Mouse (Mus musculus) lung, embryonic 16.5 days (tissue): Measurements from ENCODE around the gene Lif. TPM values are rescaled to one million over a fixed set of nuclear protein-coding genes. Genes with fewer than 3 reads are reported as not detected.

Experiments
- ATAC-seq: fragments of 200-750 bp; cut with Nextera tagmentation; 2 replicates; pipeline ENCODE4 v1.8.0; 2017; ENCODE audit warnings: low read depth, mild to moderate bottlenecking, moderate library complexity
- H3K27ac ChIP-seq: fragments of 300-500 bp; sonication (generic); 2 replicates; pipeline ENCODE4 v1.5.1; 2014; ENCODE audit warnings: mild to moderate bottlenecking, control low read depth, low read length
- H3K27me3 ChIP-seq: fragments of 300-500 bp; sonication (generic); 2 replicates; pipeline ENCODE4 v1.6.1; 2014; ENCODE audit warnings: low read depth, low read length, mixed read lengths; ENCODE audit not compliant: control insufficient read depth, insufficient read depth
- H3K36me3 ChIP-seq: fragments of 300-500 bp; sonication (generic); 2 replicates; pipeline ENCODE4 v1.6.1; 2014; ENCODE audit warnings: low read length; ENCODE audit not compliant: control insufficient read depth, insufficient read depth
- H3K4me1 ChIP-seq: fragments of 300-500 bp; sonication (generic); replicated peaks from 2 replicates; pipeline ENCODE4 v1.6.1; 2014; ENCODE audit warnings: low read length, mixed read lengths; ENCODE audit not compliant: control insufficient read depth, insufficient read depth
- H3K4me2 ChIP-seq: fragments of 300-500 bp; sonication (generic); 2 replicates; pipeline ENCODE4 v1.6.1; 2014; ENCODE audit warnings: low read depth, low read length, control low read depth
- H3K4me3 ChIP-seq: fragments of 300-500 bp; sonication (generic); 2 replicates; pipeline ENCODE4 v1.5.1; 2014; ENCODE audit warnings: mild to moderate bottlenecking, low read length, control low read depth
- H3K9ac ChIP-seq: fragments of 300-500 bp; sonication (generic); 2 replicates; pipeline ENCODE4 v1.6.1; 2014; ENCODE audit warnings: low read length, control low read depth
- H3K9me3 ChIP-seq: fragments of 300-500 bp; sonication (generic); 2 replicates; pipeline ENCODE4 v1.6.1; 2016; ENCODE audit warnings: low read length; ENCODE audit not compliant: control insufficient read depth
- WGBS: fragments of 180-500 bp; shearing (Covaris S2); extraction: QIAGEN DNeasy Blood & Tissue Kit; methylation state at CpG from one replicate; pipeline ENCODE4 v1.1.7; 2014; 5-methylcytosine and 5-hydroxymethylcytosine counted together
- polyA plus RNA-seq: library from polyadenylated mRNA; unstranded; fragments of >200 nt; fragmentation: Nextera tagmentation; extraction: Ambion mirVana; gene quantifications from 2 replicates; pipeline ENCODE4 v1.2.1, GENCODE M21; 2015

Gene Lif
- polyA plus RNA-seq, 1 experiment from 2014 or later = 0.44 TPM

DNA sequence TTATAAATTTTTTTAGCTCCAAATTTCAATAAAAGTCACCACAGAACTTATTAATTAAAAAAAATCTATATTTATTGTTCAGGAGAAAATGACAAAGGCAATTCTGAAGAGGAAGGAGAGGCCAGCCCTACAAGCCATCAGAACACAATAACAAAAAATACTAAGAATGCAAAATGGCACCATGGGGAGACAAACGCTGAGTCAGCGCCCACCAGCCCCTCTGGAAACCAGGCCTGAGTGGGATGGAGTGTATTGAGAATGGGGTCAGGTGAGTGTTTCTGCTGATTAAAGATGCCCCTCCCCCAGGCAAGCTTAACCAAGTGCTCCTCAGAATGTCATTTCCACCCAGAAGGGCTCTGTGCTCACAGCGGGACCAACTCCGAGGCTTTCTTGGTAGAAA is 47.7 kb downstream of the Lif start:
- no peak for ATAC-seq
- Histone ChIP-seq H3K4me2 (no peak overlapping the region), H3K27ac (no peak overlapping the region), H3K4me1 (peaks cover 22% of the 10 kb centered on the region), H3K9ac (no peak overlapping the region), H3K36me3 (no peaks in the 10 kb centered on the region), H3K9me3 (no peaks in the 10 kb centered on the region), H3K27me3 (no peaks in the 10 kb centered on the region), H3K4me3 (no peak overlapping the region)
- WGBS = 86% methylated on average over 4 of the region's 4 CpGs

DNA sequence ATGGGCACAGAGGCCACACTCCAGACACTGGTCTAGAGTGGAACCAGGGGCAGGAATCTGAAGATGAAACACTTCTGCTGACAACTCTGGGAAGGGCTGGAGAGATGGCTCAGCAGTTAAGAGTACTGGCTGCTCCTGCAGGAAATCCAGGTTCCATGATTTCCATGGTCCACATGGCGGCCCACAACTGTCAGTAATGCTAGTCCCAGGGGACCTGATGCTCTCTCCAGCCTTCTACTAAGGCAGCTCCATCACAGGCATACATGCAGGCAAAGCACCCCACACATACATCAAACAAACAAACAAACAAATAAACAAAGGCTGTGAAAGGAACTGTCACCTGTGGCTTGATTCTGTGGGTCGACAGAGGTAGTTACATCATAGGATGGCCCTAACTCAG is 48.7 kb downstream of the Lif start:
- no peaks in the 10 kb centered on the region for H3K27me3 ChIP-seq
- no peaks in the 10 kb centered on the region for H3K9me3 ChIP-seq
- no peak overlapping the region for H3K4me3 ChIP-seq
- peaks cover 21% of the 10 kb centered on the region; the same call in 1 of the 2 replicates for H3K4me1 ChIP-seq
- H3K9ac ChIP-seq = no peak overlapping the region
- H3K36me3 ChIP-seq = no peaks in the 10 kb centered on the region
- WGBS = 69% methylated on average over 2 of the region's 2 CpGs
- ATAC-seq = no peak
- no peak overlapping the region for H3K4me2 ChIP-seq
- H3K27ac ChIP-seq = no peak overlapping the region

DNA sequence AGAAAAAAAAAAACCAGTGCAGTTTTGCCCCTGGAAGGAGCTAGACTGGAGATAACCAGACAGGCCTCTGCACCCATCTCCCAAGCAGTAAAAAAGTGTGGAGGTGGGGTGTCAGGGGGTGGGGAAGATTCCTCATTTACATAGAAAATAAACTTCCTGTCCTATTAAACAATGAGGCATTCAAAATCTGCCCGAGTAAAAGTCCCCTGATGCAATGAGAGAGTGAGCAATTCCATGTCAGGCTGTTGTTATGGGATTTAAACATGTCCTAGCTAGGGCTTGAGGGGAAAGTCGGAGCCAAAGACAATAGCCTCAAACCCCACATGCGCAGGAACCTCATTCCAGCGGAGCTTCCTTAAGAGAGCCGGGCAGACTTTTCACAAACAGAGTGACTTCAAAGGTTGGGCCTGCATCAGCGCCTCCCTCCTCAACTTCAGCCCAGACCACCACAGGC is 50.7 kb downstream of the Lif start:
- Histone ChIP-seq H3K27ac (peak overlapping the region; percentile 48), H3K4me1 (peaks cover 13% of the 10 kb centered on the region; the same call in 1 of the 2 replicates), H3K27me3 (no peaks in the 10 kb centered on the region; the same call in 1 of the 2 replicates), H3K4me3 (no peak overlapping the region), H3K9me3 (no peaks in the 10 kb centered on the region), H3K36me3 (no peaks in the 10 kb centered on the region), H3K9ac (peak overlapping the region; percentile 19; the same call in 1 of the 2 replicates), H3K4me2 (peak overlapping the region; percentile 41)
- WGBS = 7% methylated on average over 6 of the region's 6 CpGs
- peak; percentile 29; the same call in 1 of the 2 replicates for ATAC-seq

DNA sequence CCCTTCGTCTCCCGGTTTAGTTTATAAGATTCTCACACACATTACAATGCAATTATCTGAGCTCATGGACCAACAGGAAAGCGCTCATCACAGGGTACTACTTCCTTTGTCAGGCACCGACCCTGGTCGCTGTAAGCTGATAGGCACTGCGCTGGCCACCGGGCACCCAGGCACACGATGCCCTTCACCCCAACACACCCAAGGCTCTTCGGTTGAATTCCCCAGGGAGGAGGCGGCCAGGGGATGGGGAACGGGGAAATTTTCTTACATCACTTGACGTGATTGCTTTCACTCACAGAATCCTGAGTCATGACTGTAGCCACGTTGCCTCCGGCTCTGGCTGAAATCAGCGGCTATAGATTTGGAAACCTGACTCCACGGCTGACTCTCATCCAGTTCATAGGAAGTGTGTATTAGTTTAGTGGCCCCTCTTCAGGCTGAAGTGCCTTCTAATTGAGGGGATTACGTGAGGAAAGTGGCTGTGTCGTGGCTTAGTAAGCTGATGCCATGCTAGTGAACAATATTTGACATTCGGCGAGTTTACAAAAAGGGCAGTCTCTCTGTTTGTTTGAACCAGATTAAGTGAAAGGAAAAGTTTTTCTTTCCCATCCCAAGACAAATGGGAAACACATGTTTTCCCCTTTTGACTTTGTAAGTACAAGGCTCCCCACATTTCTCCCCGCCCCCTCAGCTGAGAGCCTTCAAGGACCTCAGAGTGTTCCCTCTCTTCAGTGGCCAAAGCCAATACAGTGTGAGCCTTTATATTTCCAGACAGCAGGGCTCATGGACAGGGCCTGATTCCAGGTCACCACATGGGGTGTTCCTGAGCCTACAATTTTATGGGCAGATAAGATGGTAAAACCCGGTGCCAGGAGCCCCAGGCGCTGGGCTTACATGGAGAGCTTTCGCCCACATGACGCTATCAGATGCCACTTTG is 51.4 kb downstream of the Lif start:
- peak overlapping the region; percentile 41 for H3K4me2 ChIP-seq
- peak overlapping the region; percentile 48 for H3K27ac ChIP-seq
- no peaks in the 10 kb centered on the region for H3K9me3 ChIP-seq
- WGBS = 25% methylated on average over 25 of the region's 25 CpGs
- peaks cover 13% of the 10 kb centered on the region; the same call in 1 of the 2 replicates for H3K4me1 ChIP-seq
- H3K36me3 ChIP-seq = no peaks in the 10 kb centered on the region
- no peak overlapping the region for H3K4me3 ChIP-seq
- ATAC-seq = peak; percentile 91
- H3K27me3 ChIP-seq = no peaks in the 10 kb centered on the region; the same call in 1 of the 2 replicates
- peak overlapping the region; percentile 19; the same call in 1 of the 2 replicates for H3K9ac ChIP-seq

DNA sequence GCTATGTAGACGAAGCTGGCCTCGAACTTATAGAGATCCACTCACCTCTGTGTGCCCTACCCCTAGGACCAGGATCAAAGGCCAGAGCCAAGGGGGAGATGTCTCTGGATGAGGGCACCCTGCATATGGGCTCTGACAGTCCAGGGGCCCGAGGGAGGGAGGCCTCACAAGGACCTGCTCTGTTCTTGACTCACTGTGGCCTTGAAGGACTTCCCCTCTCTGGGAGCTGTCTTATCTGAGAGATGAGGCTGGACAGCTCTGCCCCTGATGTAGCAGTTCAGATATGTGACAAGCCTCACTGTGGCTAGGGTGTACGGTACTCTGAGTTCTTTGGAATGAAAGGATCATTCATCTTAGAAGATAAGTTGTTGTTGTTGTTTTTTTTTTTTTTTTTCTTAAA is 52.3 kb downstream of the Lif start:
- Histone ChIP-seq H3K4me3 (no peak overlapping the region), H3K27me3 (no peaks in the 10 kb centered on the region; the same call in 1 of the 2 replicates), H3K9me3 (no peaks in the 10 kb centered on the region), H3K4me1 (peaks cover 13% of the 10 kb centered on the region; the same call in 1 of the 2 replicates), H3K4me2 (no peak overlapping the region), H3K27ac (no peak overlapping the region), H3K36me3 (no peaks in the 10 kb centered on the region), H3K9ac (no peak overlapping the region)
- ATAC-seq = no peak
- 69% methylated on average over 4 of the region's 4 CpGs for WGBS

DNA sequence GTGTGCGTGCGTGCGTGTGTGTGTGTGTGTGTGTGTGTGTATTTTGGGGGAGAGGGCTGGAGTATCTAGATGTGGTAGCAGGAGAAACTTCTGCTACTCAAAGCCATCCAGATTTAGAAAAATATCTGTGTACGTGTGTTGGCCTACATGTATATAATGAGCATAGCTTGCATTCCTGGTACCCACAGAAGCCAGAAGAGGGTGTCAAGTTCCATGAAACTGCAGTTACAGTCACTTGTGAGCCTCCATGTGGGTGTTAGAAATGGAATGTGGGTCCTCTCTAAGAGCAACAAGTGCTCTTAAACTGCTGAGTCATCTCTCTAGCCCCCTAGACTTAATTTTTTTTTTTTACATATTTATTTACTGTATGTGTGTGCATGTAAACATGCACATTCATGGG is 53.0 kb downstream of the Lif start:
- Histone ChIP-seq H3K36me3 (no peaks in the 10 kb centered on the region), H3K4me1 (peaks cover 13% of the 10 kb centered on the region; the same call in 1 of the 2 replicates), H3K27me3 (no peaks in the 10 kb centered on the region; the same call in 1 of the 2 replicates), H3K9me3 (no peaks in the 10 kb centered on the region), H3K4me2 (no peak overlapping the region), H3K9ac (no peak overlapping the region), H3K4me3 (no peak overlapping the region), H3K27ac (no peak overlapping the region)
- 77% methylated on average over 4 of the region's 4 CpGs for WGBS
- ATAC-seq = no peak

DNA sequence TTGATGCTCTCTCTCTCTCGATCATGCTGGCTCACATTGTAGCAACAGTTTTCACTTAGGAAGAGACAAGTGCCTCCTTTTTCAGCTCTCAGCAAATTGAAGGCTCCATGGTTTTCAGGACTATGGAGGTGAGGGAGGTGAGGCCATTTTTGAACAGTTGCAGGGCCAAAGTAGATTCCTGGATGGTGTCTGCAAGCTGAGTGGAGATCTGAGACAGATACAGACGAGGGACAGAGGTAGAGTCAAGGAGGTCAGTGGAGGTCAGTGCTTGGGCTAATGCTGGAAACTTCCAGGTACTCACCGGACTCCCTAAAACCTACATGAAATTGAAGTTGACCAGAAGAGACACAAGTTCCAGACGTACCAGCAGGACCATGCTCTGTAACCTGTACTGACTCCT is 54.8 kb downstream of the Lif start:
- Histone ChIP-seq H3K4me3 (no peak overlapping the region), H3K36me3 (no peaks in the 10 kb centered on the region), H3K4me2 (no peak overlapping the region), H3K27ac (no peak overlapping the region), H3K9me3 (no peaks in the 10 kb centered on the region), H3K4me1 (peaks cover 13% of the 10 kb centered on the region; the same call in 1 of the 2 replicates), H3K9ac (no peak overlapping the region), H3K27me3 (no peaks in the 10 kb centered on the region; the same call in 1 of the 2 replicates)
- 80% methylated on average over 4 of the region's 4 CpGs for WGBS
- ATAC-seq = no peak

DNA sequence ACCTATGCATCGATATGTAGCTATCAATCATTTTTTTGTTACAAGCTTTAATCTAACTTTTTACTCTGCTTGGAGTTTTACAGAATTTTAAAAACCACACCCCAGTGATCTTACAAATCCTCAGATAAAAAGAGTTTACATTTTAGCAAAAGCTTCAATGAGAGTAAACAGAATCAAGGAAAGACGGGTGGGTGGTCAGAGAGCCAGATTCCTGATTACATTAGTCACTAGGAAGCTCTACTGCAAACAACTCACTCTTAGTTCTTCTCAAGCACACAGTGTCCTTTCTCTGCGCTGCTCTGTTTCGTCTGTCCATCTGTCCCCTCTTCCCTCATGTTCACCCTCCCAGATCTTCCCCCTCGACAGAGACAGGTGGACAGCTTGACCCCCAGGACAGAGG is 59.9 kb downstream of the Lif start:
- H3K9ac ChIP-seq = no peak overlapping the region
- H3K4me3 ChIP-seq = no peak overlapping the region
- H3K4me2 ChIP-seq = no peak overlapping the region
- peaks cover 4% of the 10 kb centered on the region; the same call in 1 of the 2 replicates for H3K27me3 ChIP-seq
- H3K9me3 ChIP-seq = no peaks in the 10 kb centered on the region
- no peak overlapping the region for H3K27ac ChIP-seq
- no peaks in the 10 kb centered on the region for H3K4me1 ChIP-seq
- 39% methylated on average over 5 of the region's 5 CpGs for WGBS
- H3K36me3 ChIP-seq = no peaks in the 10 kb centered on the region
- ATAC-seq = no peak

DNA sequence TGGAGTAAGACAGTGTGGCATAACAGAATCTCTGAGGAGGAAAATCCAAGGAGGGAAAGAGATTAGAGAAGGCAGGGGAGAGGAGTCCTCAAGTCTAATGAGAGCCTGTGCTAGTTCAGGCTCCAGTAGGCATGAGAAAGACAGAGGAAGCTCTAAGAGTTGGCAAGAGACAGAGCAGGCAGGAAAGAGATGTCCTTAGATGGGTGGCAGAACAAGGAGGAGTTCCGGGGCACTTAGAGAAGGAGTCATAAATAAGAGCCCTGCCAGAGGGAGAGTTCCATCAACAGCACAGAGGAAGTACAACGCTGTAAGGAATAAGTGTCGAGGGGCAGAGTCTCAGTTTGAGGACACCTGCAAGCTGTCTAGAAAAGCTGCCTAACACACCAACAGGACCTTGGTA is 60.7 kb downstream of the Lif start:
- Histone ChIP-seq H3K9me3 (no peaks in the 10 kb centered on the region), H3K9ac (no peak overlapping the region), H3K27ac (no peak overlapping the region), H3K4me3 (no peak overlapping the region), H3K36me3 (no peaks in the 10 kb centered on the region), H3K4me1 (no peaks in the 10 kb centered on the region), H3K4me2 (no peak overlapping the region), H3K27me3 (peaks cover 4% of the 10 kb centered on the region; the same call in 1 of the 2 replicates)
- ATAC-seq = no peak
- WGBS = 59% methylated on average over 3 of the region's 3 CpGs
